Mouse (Mus musculus): ENCODE results near the gene Milr1. TPM values are rescaled to one million over a fixed set of nuclear protein-coding genes. Genes with fewer than 3 reads are reported as not detected.
"Not testable (repeated sequence)": the region's sequence is repeated elsewhere in the genome, so short reads cannot be mapped to it uniquely, and the experiment has no call there.

Gene Milr1
- polyA plus RNA-seq, 1 experiment from 2014 or later: 0.51 TPM

DNA sequence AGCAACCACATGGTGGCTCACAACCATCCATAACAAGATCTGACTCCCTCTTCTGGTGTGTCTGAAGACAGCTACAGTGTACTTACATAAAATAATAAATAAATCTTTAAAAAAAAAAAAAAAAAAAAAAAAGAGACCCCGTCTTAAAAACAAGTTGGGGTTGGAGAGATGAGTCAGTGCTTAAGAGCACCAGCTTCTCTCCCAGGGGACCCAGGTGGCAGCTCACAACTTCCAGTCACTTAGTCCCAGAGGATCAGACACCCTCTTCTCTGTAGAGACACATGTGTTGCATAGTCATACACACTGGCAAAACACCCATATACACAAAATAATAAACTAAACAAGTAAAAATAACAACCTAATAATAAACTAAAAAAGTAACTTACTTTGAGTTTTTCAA is 56.4 kb downstream of the Milr1 start:
- H3K27me3 ChIP-seq (ENCODE audit: control insufficient read depth, insufficient read depth, low read length); H3K4me2 ChIP-seq (ENCODE audit: low read depth, low read length); H3K9me3 ChIP-seq (ENCODE audit: control insufficient read depth, low read length); H3K4me1 ChIP-seq (ENCODE audit: control insufficient read depth, insufficient read depth, low read length); H3K27ac ChIP-seq (ENCODE audit: low read depth, low read length); H3K4me3 ChIP-seq (ENCODE audit: low read depth, low read length); ATAC-seq (ENCODE audit: low read depth); H3K9ac ChIP-seq (replicated peaks; ENCODE audit: low read depth, low read length): not testable (repeated sequence)
- WGBS: 73% methylated on average over 1 of the region's 1 CpGs
- peaks cover 22% of the 10 kb centered on the region for H3K36me3 ChIP-seq (ENCODE audit: control insufficient read depth, insufficient read depth, low read length)

DNA sequence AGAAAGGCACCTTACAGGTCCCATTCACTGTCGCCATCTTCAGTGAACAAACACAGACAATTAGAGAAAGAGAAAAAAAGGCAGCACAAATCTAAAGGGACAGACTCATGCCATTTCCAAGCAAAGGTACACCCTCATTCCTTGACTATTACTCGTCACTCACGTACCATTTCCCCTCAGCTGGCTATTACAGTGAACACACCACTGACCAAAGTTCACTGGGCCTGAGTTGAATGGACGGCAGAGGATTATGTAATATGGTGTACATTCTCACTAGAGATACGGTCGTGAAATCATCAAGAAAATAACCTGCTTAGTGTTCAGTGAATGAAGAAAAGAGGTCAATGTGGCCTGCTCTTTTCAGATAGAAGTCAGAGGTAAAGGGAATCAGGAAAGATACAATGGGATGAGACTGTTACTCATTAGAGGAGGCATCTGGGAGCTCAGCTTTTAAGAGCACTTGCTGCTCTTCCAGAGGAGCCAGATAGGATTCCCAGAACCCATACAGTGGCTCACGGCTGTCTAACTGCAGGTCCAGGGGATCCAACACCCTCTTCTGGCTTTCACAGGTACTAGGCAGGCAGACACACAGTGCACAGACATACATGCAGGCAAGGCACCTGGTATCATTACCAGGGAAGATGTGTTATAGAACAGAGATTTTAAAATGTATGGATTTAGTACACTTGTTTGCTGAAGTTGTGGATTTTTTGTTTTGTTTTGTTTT is 61.5 kb downstream of the Milr1 start:
- Histone ChIP-seq H3K9me3 (ENCODE audit: control insufficient read depth, low read length) (no peaks in the 10 kb centered on the region), H3K36me3 (ENCODE audit: control insufficient read depth, insufficient read depth, low read length) (peaks cover 43% of the 10 kb centered on the region)

DNA sequence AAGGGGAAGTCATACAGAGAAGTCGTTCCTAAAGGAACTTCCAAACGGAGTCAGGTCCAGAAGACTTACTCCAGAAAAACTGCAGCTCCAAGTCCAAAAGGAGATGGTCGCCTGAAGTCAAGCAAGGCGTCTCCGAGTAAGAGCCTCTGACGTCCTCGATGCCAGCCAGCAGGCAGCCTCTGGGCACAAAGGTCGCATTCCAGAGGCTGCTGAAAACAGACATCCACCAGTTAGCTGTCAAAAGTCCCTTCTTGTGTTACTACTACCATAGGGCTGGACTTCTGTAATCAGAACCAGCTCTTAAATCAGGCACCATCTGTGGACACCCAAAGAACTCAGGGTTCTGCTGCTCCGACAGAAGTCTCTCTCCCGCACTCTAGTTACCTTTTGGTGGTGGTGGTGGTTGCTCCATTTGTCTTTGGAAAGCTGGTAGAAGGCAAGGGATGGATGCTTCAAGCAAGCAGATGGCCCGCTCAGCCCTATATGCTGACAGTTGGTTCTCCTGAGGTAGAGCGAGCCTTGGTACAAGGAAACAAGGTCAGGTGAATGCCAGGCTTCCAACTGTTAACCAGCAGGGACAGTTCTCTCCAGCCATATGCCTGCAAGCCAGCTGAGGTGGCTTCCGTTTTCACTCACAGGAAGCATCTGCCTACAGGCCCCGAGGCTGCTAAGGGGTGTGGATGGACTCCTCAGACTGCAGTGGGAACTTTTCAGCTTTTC is 63.7 kb downstream of the Milr1 start:
- Histone ChIP-seq H3K9me3 (ENCODE audit: control insufficient read depth, low read length) (no peaks in the 10 kb centered on the region), H3K9ac (replicated peaks; ENCODE audit: low read depth, low read length) (no peak overlapping the region), H3K36me3 (ENCODE audit: control insufficient read depth, insufficient read depth, low read length) (peaks cover 47% of the 10 kb centered on the region), H3K27ac (ENCODE audit: low read depth, low read length) (no peak overlapping the region), H3K4me3 (ENCODE audit: low read depth, low read length) (no peak overlapping the region), H3K27me3 (ENCODE audit: control insufficient read depth, insufficient read depth, low read length) (no peaks in the 10 kb centered on the region), H3K4me2 (ENCODE audit: low read depth, low read length) (no peak overlapping the region), H3K4me1 (ENCODE audit: control insufficient read depth, insufficient read depth, low read length) (0 out of 2 replicates have a peak, but pooled peaks cover 2% of the 10 kb centered on the region)
- no peak for ATAC-seq (ENCODE audit: low read depth)
- 84% methylated on average over 14 of the region's 14 CpGs for WGBS

More for the DNA sequence above, 61.5 kb downstream of the Milr1 start:
- ATAC-seq (ENCODE audit: low read depth): no peak
- 90% methylated on average over 7 of the region's 7 CpGs for WGBS
- Histone ChIP-seq H3K27me3 (ENCODE audit: control insufficient read depth, insufficient read depth, low read length) (no peaks in the 10 kb centered on the region), H3K4me1 (ENCODE audit: control insufficient read depth, insufficient read depth, low read length) (no peaks in the 10 kb centered on the region), H3K9ac (replicated peaks; ENCODE audit: low read depth, low read length) (no peak overlapping the region), H3K27ac (ENCODE audit: low read depth, low read length) (no peak overlapping the region), H3K4me2 (ENCODE audit: low read depth, low read length) (no peak overlapping the region), H3K4me3 (ENCODE audit: low read depth, low read length) (no peak overlapping the region)

DNA sequence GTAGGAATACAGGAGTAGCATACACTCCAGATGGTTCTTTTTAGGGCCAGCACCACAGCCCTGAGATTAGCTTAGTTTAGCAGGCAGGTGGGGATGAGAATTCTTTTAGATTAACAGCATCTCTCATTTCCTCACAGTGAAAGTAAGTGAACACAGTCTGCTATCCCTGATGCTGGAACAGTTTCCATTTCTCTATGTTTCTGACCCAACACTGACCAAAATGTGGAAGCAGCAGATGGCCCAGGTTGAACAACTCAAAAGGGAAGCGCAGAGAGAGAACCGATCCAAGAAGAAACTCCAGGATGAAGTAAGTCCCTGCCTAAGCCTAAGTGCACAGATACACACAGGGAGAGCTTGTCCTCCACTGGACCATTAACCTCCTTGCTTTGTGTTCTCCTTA is 64.3 kb downstream of the Milr1 start:
- peaks cover 45% of the 10 kb centered on the region for H3K36me3 ChIP-seq (ENCODE audit: control insufficient read depth, insufficient read depth, low read length)
- WGBS: 95% methylated on average over 2 of the region's 2 CpGs
- no peak overlapping the region for H3K4me2 ChIP-seq (ENCODE audit: low read depth, low read length)
- no peaks in the 10 kb centered on the region for H3K9me3 ChIP-seq (ENCODE audit: control insufficient read depth, low read length)
- no peak for ATAC-seq (ENCODE audit: low read depth)
- H3K4me3 ChIP-seq (ENCODE audit: low read depth, low read length): no peak overlapping the region
- H3K27me3 ChIP-seq (ENCODE audit: control insufficient read depth, insufficient read depth, low read length): no peaks in the 10 kb centered on the region
- H3K27ac ChIP-seq (ENCODE audit: low read depth, low read length): no peak overlapping the region
- H3K4me1 ChIP-seq (ENCODE audit: control insufficient read depth, insufficient read depth, low read length): 0 out of 2 replicates have a peak, but pooled peaks cover 2% of the 10 kb centered on the region
- H3K9ac ChIP-seq (replicated peaks; ENCODE audit: low read depth, low read length): no peak overlapping the region

DNA sequence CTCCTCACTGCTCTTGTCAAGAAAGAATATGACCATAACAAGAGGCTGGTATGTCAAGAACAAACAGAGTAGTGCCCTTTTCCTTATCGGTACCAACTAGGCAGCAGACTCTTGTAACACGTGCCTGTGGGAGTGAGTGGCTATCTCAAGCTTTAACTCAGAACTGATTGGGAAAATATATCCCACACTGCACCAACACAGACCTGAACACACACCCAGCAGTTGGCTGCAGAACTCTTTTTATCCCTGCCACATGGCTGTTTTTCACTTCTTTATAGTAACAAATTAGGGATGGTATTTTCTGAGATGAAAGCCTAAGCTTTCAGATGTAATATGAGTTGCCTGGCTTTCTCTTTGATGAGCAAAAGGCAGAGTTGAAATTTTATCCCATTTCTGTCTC is 64.7 kb downstream of the Milr1 start:
- Histone ChIP-seq H3K27ac (ENCODE audit: low read depth, low read length) (no peak overlapping the region), H3K4me3 (ENCODE audit: low read depth, low read length) (no peak overlapping the region), H3K4me1 (ENCODE audit: control insufficient read depth, insufficient read depth, low read length) (0 out of 2 replicates have a peak, but pooled peaks cover 2% of the 10 kb centered on the region), H3K9ac (replicated peaks; ENCODE audit: low read depth, low read length) (no peak overlapping the region), H3K27me3 (ENCODE audit: control insufficient read depth, insufficient read depth, low read length) (no peaks in the 10 kb centered on the region), H3K4me2 (ENCODE audit: low read depth, low read length) (no peak overlapping the region), H3K9me3 (ENCODE audit: control insufficient read depth, low read length) (no peaks in the 10 kb centered on the region), H3K36me3 (ENCODE audit: control insufficient read depth, insufficient read depth, low read length) (peaks cover 43% of the 10 kb centered on the region)
- 98% methylated on average over 2 of the region's 2 CpGs for WGBS
- ATAC-seq (ENCODE audit: low read depth): no peak

DNA sequence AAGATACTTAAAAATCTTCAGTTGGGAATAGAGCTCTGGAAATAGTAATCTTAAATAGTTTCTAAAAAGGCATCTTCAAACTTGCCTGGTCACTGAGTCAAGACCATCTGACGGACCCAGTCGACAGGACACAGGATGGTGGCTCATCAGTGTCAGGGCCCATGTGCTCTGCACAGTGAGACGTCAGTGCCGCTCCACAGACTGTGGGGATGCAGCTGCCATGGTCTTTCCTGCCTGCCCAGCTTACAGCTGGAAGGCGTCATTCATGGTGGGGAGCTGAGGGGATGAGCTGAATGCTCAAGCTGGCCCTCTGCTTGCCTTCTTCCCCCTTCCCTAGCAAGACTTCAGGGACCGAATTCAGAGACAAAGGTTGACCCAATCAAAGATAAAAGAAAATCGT is 65.3 kb downstream of the Milr1 start:
- WGBS: 82% methylated on average over 7 of the region's 7 CpGs
- no peak for ATAC-seq (ENCODE audit: low read depth)
- H3K27me3 ChIP-seq (ENCODE audit: control insufficient read depth, insufficient read depth, low read length): no peaks in the 10 kb centered on the region
- H3K4me3 ChIP-seq (ENCODE audit: low read depth, low read length): no peak overlapping the region
- no peaks in the 10 kb centered on the region for H3K9me3 ChIP-seq (ENCODE audit: control insufficient read depth, low read length)
- 0 out of 2 replicates have a peak, but pooled peaks cover 2% of the 10 kb centered on the region for H3K4me1 ChIP-seq (ENCODE audit: control insufficient read depth, insufficient read depth, low read length)
- H3K9ac ChIP-seq (replicated peaks; ENCODE audit: low read depth, low read length): no peak overlapping the region
- no peak overlapping the region for H3K4me2 ChIP-seq (ENCODE audit: low read depth, low read length)
- peaks cover 43% of the 10 kb centered on the region for H3K36me3 ChIP-seq (ENCODE audit: control insufficient read depth, insufficient read depth, low read length)
- no peak overlapping the region for H3K27ac ChIP-seq (ENCODE audit: low read depth, low read length)

DNA sequence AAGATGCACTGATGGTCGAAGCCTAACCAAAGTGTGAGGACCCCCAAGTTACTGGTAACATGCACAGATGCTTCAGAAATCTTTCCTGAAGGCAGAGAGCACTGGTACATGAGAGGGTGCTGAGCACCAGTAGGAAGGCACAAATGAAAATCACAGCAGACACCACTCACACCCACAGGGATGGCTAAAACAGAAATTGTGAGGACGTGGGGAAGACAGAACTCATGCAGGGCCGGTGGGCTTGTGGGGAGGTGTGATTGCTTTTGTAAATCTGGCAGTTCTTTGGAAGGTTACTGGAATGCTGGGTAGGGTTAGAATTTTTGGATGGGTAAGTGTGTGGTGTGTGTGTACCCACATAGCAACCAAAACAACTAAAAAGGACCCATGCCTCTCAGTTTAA is 66.1 kb downstream of the Milr1 start:
- ATAC-seq (ENCODE audit: low read depth): no peak
- H3K27ac ChIP-seq (ENCODE audit: low read depth, low read length): no peak overlapping the region
- no peak overlapping the region for H3K9ac ChIP-seq (replicated peaks; ENCODE audit: low read depth, low read length)
- H3K4me2 ChIP-seq (ENCODE audit: low read depth, low read length): no peak overlapping the region
- 0 out of 2 replicates have a peak, but pooled peaks cover 2% of the 10 kb centered on the region for H3K4me1 ChIP-seq (ENCODE audit: control insufficient read depth, insufficient read depth, low read length)
- no peak overlapping the region for H3K4me3 ChIP-seq (ENCODE audit: low read depth, low read length)
- no peaks in the 10 kb centered on the region for H3K9me3 ChIP-seq (ENCODE audit: control insufficient read depth, low read length)
- WGBS: 90% methylated on average over 3 of the region's 3 CpGs
- H3K27me3 ChIP-seq (ENCODE audit: control insufficient read depth, insufficient read depth, low read length): no peaks in the 10 kb centered on the region
- peaks cover 43% of the 10 kb centered on the region for H3K36me3 ChIP-seq (ENCODE audit: control insufficient read depth, insufficient read depth, low read length)

DNA sequence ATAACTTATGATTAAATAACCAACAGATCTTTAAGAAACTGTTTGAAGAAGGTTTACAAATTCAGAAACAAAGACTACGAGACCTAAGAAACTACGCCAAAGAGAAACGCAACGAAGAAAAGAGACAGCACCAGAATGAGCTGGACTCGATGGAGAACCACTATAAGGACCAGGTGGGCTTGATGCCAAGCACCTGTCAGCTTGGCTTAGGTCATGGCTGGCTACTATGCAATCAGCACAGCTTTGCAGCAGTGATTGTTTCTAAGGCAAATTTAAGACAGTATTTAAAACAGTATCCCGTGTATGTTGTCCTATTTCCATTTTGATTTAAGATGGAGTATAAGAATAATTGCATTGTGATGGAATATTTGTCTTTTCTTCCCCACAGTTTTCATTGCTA is 66.8 kb downstream of the Milr1 start:
- Histone ChIP-seq H3K4me1 (ENCODE audit: control insufficient read depth, insufficient read depth, low read length) (0 out of 2 replicates have a peak, but pooled peaks cover 2% of the 10 kb centered on the region), H3K36me3 (ENCODE audit: control insufficient read depth, insufficient read depth, low read length) (peaks cover 37% of the 10 kb centered on the region), H3K4me3 (ENCODE audit: low read depth, low read length) (no peak overlapping the region), H3K9ac (replicated peaks; ENCODE audit: low read depth, low read length) (no peak overlapping the region), H3K4me2 (ENCODE audit: low read depth, low read length) (no peak overlapping the region), H3K27me3 (ENCODE audit: control insufficient read depth, insufficient read depth, low read length) (no peaks in the 10 kb centered on the region), H3K9me3 (ENCODE audit: control insufficient read depth, low read length) (no peaks in the 10 kb centered on the region), H3K27ac (ENCODE audit: low read depth, low read length) (no peak overlapping the region; the same call in 1 of the 2 replicates)
- WGBS: 77% methylated on average over 6 of the region's 6 CpGs
- no peak for ATAC-seq (ENCODE audit: low read depth)

DNA sequence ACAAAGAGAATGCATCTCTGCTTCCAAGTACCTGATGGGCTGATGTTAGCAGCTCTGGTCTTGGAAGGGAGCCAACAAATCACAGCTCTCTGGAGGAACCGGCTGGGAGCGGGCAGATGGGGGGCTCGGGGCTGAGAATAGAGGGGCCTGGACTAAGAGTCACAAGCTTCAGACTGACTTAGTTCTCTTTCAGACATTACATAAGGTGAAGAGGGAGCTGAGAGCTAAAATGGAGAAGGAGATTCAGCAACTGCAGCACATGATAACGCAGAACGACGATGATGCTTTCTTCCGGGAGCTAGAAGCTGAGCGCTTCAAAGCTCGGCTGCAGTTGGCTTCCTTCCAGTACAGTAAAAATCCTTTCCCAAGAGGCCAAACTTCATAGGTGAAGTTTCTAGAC is 67.3 kb downstream of the Milr1 start:
- Histone ChIP-seq H3K9ac (replicated peaks; ENCODE audit: low read depth, low read length) (no peak overlapping the region), H3K4me3 (ENCODE audit: low read depth, low read length) (no peak overlapping the region), H3K36me3 (ENCODE audit: control insufficient read depth, insufficient read depth, low read length) (peaks cover 35% of the 10 kb centered on the region), H3K9me3 (ENCODE audit: control insufficient read depth, low read length) (no peaks in the 10 kb centered on the region), H3K4me1 (ENCODE audit: control insufficient read depth, insufficient read depth, low read length) (0 out of 2 replicates have a peak, but pooled peaks cover 2% of the 10 kb centered on the region), H3K4me2 (ENCODE audit: low read depth, low read length) (no peak overlapping the region), H3K27ac (ENCODE audit: low read depth, low read length) (no peak overlapping the region), H3K27me3 (ENCODE audit: control insufficient read depth, insufficient read depth, low read length) (no peaks in the 10 kb centered on the region)
- WGBS: 44% methylated on average over 9 of the region's 9 CpGs
- peak; percentile 44; the same call in 1 of the 2 replicates for ATAC-seq (ENCODE audit: low read depth)

Measured in neural tube, embryonic 14.5 days (tissue).